Mouse (Mus musculus): ENCODE measurements at regions not wholly inside any gene's neighbourhood (a gene's known extent, or its start where the extent isn't known, plus 50 kb on each side); places are given as distances from the start of the nearest gene placed in this dataset.
A peak's percentile ranks its signal among the peaks of the same experiment; 100 is the strongest.

DNA sequence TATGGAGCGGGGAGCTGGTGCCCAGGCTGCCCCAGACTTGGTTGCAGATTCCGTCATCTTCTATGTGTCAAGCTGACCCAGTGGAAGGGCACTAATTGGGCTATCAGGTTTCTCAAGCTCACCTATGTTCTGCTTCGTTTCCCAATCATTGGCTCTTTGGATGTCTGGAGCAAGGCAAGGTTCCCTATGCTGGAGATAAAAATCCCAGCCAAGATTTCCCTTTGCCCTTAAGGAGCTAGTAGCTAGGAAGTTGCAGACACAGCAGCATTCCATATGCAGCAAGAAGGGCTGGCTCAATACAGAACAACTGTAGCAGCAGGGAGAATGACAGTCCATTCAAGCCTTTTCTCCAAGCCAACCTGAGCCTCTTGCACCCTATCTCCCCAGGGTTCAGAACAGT, 159.2 kb upstream of the Zfp706 start:
- no peak for DNase-seq (ENCODE audit: low read depth)

DNA sequence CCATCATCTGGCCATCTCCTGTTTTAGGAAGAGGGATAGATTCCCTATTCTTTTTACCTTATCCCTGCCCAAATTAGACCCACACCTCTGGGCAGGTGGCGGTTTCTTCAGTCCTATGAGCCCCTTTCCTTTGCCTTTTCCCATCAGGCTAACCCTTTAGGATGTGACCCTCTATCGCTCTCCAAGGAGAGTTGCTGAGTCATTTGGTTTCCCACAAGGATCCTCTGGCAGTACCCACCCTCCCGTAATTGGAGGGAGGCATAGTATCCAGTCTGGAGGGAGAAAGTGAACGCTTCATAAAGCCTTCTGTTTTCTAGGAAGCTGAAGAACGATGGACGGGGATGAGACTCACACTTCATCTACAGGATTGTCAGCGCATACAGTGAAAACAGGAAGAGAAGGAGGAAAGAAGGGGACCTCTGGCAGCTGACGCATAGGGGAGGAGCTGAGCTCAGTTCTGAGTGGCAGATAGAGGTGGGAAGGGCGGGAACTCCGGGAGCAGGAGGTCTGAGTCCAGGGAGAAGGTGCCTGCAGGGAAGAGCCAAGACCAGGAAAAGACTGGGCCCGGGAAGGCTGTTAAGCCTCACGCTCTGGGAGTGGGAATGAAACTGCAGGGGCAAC, 158.4 kb upstream of the Zfp706 start:
- no peak for DNase-seq (ENCODE audit: low read depth)

DNA sequence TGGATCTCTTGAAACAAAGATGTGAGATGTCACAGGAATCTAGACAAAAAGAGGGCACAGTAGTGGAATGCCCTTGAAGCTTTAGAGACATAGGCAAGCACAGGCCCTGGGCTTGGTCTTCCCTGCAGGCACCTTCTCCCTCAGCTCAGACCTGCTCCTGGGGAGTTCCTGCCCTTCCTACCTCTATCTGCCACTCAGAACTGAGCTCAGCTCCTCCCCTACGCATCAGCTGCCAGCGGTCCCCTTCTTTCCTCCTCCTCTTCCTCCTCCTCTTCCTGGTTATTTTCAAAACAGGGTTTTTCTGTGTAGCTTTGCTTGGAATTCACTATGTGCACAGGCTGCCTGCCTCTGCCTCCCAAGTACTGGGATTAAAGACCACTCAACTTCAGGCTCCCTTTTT, 157.6 kb upstream of the Zfp706 start:
- no peak for DNase-seq (ENCODE audit: low read depth)

DNA sequence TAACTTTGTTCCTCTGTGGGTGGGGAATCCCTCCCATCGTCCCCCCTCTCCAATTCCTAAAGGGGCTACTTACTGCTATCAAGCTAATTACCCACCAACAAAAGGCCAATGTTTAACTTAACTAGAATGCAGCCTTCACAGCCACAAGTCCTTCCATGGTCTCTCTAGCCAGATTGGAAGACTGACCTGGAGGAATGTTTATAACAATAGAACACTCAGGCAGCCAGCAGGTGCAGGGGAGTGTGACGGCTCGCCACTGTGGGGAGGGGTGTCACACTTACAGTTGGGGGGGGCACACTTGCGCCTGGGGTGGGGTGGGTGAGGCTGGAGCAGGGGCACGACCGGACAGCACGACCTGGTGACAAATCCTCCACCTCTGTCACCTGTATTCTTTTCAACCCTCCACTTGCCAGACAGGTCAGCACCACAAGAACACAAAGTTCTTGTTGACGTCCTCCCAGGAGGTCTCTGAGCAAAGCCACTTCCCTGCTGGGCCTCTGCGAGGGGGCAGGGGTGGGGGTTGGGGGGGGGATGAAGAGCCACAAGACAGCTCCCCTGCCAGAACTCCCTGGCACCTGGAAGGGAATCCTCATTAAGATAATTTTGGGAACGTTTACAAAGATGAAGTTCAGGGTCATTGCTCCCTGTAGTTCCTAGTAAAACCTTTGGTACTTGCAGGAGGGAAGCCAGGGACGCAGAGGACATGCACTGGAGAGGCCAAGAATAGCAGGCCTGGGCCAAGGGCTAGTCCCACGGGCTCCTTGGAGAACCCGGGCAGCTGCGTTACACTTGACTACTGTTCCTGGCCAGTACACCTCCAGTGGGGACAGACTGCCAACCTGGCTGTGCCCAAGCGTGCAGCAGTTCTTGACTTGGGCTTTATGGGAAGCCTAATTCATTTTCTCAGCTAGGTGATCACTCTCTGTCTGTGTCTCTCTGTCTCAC, 156.9 kb upstream of the Zfp706 start:
- DNase-seq (ENCODE audit: low read depth), result no peak

DNA sequence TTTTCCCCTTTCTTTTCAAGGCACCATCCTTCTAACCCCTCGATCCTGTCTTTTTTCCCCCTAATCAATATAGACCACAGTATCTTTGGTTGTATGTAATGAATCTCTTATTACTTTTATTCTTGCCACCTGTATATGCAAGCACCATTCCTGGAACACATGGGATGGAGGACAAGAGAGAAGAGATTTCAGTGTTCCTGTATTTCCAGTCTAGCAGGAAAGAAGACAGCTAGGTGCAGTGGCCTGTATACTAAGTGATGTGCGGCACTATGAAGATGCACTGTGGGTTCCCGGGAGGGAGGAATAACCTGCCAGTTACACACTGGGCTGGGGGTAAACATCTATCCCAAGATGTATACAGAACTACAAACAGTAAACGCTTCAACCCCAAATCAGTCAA, 152.4 kb upstream of the Zfp706 start:
- no peak for DNase-seq (ENCODE audit: low read depth)

DNA sequence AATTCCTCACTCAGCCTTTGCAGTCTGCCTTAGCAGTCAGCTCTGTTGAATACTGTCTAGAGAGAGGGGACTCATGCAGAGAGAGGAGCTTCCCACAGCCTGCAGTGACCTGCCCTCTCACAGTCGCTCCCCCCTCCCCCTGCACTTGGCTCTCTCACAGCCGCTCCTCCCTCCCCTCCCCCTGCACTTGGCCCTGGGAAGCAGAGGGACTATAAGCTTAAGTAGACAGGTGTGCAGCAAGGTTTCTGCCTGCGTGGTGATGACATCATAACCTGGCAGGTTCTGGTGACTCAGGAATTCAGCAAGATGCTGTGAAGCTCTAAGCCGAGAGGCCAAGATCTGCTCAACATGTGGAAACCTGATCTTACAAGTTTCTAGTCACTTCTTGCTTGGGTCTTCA, 151.8 kb upstream of the Zfp706 start:
- DNase-seq (ENCODE audit: low read depth), result no peak

DNA sequence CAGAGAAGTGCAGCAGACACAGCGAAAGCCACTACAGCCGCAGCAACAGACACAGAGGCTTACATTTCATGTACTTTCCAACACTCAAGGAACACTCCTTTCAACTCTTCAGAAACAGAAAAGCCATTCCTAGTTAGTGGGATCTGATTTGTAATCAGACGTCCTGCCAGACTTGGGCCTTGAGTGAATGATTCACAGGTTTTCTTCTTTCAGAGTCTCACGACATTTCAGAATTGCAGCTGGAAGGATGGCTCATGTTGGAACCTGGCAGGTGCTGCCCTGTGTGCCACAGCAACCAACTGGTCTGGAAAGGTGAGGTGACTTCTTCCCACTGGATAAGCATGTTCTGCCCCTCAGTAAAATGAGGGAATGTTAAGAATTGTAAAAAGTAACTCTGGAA, 149.8 kb upstream of the Zfp706 start:
- DNase-seq (ENCODE audit: low read depth), result no peak

DNA sequence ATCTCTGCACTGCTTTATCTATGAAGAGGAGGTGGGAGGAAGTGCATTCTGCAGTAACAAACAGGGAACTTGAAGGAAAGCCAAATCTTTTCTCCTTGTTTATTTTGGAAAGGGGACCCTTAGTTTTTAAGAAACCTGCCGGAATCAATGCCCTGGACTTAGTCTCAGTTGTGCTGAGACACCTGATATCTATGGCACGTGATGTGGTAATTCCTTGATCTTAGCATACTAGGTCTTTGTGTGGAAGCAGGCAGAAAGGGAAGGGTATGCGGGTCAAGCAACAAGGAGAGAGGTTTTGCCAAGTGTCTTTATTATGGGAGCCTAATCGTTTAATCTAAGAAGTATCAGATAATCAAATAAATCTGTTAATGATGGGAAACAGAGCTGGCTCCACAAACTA, 147.4 kb upstream of the Zfp706 start:
- DNase-seq (ENCODE audit: low read depth), result no peak

DNA sequence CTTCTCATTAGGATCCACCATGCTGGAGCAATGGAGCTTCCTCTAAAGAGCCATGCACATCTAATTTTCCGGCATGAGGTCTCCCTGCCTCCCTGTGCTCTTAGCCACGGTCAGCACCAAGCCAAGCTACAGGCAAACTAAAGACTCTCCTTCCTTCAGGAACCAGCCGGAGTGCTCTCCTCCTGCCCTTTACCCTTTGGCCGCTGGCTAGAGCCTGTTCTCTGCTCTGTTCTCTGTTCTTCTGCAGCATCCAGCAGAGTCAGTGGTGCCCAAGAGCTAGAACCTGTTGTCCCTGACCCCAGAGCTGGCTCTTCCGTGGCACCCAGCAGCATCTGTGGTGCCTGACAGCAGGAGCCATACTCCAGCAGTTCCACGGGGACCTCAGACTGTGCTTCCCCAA, 145.6 kb upstream of the Zfp706 start:
- no peak for DNase-seq (ENCODE audit: low read depth)

DNA sequence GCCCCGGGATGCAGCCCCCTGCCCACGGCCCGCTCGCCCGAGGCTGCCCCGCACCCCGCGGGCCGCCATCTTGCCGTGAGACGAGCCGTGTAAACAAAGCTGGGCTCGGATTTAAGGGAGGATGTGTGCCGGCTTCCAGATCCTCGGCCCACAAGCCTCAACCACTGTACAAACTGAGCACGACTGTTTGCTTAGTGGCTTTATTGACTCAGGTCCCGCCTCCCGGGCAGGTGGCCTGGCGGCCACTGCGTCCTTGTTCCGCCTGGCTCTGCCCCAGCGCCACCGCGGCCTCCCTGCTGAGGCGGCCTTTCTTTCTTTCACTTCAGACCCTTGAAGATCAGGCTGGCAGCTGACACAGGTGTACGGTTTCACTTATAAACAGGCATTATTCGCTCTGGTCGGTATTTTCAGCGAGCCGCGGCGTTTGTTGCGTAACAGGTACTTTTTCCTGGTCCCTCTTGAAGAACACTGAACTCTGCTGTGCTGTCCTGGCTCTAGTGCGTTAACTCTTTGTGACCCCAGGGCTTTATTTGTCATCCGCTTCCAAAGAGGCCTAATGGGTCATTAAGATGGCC, 128.1 kb upstream of the Zfp706 start:
- no peak for DNase-seq (ENCODE audit: low read depth)

DNA sequence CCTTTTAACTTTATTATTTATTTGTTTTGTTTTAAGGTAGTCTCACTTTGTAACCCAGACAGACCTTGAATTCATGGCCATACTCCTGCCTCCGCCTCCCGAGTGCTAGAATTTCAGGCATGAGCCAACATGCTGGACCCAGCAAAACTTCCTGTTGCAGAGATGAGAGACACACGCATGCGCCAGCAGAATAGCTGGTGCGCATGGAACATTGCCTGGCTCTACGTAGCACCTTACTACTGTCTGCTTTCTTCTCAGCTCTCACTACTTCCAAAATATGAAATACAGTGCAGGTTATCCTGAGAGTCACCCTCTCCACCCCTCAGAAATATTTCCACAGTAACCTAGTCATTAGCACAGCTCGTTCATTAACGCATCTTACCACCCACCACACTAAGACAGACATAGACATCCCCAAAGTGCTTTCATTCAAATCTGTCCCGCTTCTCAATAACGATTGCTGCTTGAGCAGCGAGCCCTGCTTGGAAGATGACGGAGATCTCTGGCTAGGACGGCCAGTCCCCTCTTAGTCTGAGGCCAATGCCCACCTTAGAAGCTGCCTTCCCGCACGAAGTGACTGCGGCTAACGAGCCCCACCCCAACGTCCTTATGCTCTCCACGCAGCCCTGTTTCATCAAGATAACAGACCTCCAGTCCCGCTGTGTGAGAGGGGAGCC, 127.5 kb upstream of the Zfp706 start:
- no peak for DNase-seq (ENCODE audit: low read depth)

DNA sequence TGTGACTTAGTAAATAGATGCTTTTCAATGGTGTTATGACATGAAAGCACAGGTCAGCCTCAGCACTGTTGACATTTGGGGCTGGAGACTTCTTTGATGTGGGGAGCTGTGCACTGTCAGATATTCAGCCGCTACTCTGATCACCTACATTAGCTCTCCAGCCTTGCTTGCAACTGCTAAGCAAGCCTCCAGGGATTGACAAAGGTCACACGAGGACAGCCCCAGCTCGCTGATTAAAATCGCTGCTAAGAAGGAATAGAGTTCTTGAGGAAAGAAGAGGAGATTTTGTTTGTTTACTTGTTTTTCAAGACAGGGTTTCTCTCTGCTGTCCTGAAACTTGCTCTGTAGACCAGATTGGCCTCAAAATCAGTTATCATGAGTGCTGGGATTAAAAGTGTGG, 126.8 kb upstream of the Zfp706 start:
- no peak for DNase-seq (ENCODE audit: low read depth)

DNA sequence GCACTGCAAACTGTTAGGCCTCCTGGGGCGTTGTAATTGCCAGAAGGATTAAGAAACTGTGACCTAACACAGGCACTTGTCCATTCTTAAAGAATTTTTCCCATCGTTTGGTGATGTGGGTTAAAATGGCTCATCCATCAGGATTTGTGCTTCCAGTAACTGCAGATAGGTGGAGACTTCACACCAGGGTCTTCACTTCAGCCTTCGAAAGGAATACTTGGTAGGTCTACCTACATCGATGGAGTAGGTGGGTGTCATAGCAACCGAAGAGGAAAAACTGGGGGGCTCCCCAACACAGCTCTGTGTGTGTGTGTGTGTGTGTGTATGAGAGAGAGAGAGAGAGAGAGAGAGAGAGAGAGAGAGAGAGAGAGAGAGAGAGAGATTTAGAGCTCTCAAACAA, 126.3 kb upstream of the Zfp706 start:
- DNase-seq (ENCODE audit: low read depth), result no peak

DNA sequence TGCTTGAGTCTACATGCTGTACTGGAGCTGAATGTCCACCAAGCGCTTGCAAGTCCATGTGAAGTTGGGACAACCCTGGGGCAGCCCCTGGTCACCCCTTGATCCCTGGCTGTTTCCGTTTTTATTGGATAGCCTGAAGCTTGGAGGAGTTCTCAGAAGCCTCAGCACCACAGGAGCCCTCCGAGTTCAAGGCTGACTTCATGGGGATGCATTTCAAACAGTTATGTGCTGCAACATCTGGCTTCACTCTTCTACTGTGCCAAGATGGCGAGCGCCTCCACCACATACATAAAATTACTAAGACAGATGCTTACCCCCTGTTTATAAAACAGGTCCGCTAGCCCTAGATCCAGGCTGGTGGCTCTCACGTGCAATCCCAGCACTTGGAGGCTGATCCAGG, 120.1 kb upstream of the Zfp706 start:
- DNase-seq (ENCODE audit: low read depth), result no peak

DNA sequence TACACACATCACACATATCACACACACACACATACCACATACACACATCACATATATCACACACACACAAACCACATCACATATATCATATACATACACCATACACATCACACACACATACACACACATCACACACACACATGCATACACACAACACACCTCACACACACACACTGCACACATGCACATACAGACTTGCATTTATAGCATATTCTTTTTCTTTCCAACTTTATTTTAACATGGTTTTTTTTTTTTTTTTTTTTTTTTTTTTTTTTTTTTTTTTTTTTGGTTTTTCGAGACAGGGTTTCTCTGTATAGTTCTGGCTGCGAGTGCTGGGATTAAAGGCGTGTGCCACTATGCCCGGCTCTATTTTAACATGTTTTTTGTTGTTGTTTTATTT, 119.6 kb upstream of the Zfp706 start:
- no peak for DNase-seq (ENCODE audit: low read depth)

DNA sequence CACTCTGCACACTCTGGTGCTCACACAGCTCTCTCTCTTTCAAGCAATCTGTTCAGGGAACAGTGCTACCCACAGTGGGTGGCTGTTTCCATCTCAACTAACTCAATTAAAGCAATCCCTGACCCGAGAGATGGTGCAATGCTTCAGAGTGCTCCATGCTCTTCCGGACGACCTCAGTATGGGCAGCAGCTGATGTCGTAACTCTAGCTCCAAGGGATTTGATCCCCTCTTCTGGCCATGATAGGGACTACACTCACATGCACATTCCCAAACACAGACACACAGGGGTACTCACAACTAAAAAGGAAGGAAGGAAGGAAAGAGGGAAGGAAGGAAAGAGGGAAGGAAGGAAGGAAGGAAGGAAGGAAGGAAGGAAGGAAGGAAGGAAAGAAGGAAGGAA, 118.2 kb upstream of the Zfp706 start:
- no peak for DNase-seq (ENCODE audit: low read depth)

DNA sequence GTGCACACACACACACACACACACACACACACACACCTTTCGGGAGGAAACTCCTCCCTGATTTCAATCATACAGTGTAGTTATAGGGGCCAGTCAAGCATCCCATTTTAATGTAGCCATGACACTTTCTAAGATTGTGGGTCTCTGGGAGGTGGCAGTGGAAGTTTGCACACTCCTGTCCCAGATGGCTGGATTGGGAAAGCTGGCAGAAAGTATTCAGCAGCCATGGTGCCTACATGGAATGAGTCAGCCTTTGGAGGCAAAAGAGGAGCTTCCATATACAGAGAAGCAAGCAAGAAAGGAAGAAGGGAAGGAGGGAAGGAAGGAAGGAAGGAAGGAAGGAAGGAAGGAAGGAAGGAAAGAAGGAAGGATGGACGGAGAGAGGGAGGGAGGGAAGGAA, 117.4 kb upstream of the Zfp706 start:
- DNase-seq (ENCODE audit: low read depth), result no peak

DNA sequence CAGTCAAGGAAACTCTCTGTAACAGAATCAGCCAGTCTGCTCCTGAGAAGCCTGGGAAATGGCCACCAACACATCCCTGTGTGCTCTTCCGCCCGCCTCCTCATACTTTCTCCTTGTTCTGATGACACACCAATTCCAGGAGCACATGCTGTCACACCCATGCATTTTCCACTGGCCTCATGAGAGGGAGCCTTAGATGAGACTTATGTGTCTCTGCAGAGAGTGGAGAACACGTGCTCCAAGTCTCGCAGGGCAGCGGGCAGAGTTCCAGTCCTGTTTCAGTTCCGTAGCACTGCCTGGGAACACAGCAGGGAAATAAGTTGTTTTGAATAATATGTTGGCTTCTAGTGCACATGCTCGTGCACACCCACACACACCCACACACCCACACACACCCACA, 116.7 kb upstream of the Zfp706 start:
- no peak for DNase-seq (ENCODE audit: low read depth)

DNA sequence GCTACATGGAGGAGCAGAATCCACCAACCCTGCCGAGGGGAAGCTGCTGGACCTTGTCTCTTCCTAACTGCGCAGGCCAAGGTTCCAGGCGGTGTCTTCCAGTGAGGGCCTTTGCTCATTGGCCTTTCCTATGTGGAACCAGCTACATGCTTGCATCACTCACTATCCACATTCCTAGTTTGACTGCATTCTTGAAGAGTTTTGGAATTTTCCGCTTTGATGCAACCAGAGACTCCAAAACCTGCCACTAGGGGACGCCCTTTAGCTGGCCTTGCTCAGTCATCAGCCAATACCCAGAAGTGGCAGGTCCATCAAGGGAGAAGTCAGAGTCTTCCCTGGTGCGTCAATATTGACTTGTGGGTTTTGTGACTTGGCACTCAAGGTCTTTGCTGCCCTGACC, 112.8 kb upstream of the Zfp706 start:
- no peak for DNase-seq (ENCODE audit: low read depth)

DNA sequence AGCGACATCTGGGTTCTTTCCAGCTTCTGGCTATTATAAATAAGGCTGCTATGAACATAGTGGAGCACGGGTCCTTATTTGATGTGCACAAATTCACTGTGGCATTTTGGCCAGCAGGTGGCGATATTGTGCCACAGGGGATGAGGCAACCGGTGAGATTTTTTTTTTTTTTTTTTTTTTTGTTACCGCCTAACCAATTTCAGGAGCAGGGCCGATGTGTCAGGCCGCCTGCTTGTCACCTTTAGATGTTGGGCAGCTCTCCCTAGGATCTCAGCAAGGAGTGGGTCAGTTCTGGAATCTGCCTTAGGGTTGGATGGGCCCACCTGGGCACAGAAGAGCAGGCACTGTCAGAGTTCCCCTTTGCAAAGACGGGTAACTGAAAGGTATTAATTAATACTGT, 106.5 kb upstream of the Zfp706 start:
- DNase-seq (ENCODE audit: low read depth), result peak; percentile 64

DNA sequence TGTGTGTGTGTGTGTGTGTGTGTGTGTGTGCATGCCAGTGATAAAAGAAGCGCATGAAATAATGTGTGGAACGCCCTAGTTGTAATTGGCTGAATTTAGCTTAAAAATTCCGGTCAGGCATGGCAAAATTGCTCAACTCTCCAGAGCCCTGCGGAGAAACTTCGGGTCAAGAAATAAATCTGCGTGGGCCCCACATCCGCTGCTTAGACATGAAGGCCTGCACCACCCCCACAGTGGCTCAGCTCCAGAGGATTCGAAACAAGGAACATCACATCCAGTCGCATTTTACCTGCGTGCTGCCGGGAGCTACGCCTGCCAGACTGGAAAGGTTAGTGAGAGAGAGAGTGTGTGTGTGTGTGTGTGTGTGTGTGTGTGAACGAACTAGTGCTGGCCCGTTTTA, 102.9 kb upstream of the Zfp706 start:
- DNase-seq (ENCODE audit: low read depth), result no peak

DNA sequence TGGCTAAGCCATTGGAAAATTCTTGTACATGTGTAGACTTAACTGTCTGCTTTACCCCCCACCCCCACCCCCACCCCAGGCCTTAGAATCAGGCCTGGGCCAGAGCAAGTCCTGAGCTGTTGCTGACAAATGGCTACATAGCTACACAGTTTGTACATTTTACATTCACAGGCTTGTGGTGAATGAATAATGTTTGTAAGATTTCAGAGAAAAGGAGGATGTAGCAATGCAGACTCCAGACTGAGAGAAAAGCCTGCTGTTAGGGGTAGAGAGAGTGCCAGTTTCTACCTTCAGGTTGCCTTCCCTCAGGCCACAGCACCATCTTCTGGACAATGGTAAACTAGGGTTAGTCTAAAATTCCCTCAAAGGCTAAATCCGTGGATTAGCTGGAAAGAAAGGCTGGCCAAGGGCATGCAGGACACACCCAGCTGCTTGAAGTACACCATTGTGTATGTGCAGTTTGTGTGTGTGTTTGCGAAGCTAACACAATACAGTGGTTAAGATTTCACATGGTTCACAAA, 94.5 kb upstream of the Zfp706 start:
- DNase-seq (ENCODE audit: low read depth), result no peak

DNA sequence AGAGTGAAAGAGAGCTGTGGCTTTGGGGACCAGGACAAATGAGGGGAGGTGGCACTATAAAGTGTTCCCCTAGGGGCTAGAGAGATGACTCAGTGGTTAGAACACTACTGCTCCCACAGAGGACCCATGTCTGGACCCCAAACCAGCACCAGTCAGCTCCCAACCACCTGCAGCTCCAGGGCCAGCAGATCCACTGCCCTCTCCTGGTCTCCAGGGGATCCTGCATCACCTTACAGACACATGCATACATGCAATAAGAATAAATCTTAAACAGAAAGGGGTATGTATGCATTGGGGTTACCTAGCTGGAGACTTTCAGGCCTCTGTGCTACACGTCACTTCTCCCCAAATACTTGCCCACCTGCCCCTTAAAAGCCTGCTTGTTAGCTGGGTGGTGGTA, 93.8 kb upstream of the Zfp706 start:
- no peak for DNase-seq (ENCODE audit: low read depth)
